Mouse (Mus musculus) testis, adult 2 months (tissue): ENCODE results near the gene Prdx2.

ENCODE experiments used
- CTCF ChIP-seq: fragments of 200-500 bp; IDR thresholded peaks from 2 replicates; pipeline ENCODE4 v1.5.1; 2012; ENCODE audit warnings: low read depth, mild to moderate bottlenecking, inconsistent platforms, low read length, moderate library complexity; ENCODE audit not compliant: control insufficient read depth, insufficient read depth, insufficient replicate concordance
- POLR2A ChIP-seq: fragments of 200-500 bp; IDR thresholded peaks from 2 replicates; pipeline ENCODE4 v1.6.1; 2012; ENCODE audit warnings: low read depth, mild to moderate bottlenecking, inconsistent platforms, low read length, moderate library complexity; ENCODE audit not compliant: control insufficient read depth

DNA sequence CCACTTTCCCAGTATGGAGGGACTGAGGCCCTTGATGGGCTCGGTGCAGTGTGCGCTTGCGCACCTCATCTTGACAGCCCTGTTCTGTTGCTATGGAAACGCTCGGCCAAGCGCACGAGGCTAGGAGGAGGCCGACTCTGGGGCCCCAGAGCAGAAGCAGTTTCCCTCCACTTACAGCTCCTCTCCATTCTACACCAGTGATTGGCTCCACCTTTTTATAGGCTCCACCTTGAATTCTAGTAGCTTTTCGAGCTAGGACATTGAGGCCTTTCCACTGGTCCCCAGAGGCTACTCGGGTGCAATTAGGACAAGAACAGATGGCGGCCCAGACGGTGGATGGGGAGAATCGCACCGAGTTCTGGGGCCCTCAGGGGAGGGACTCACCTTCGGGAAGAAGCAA lies 34.5 kb upstream of the Prdx2 start:
- no peak for TF ChIP-seq POLR2A
- no peak for TF ChIP-seq CTCF
